Mouse (Mus musculus): ENCODE data around the gene Tmem178b.

Tmem178b gene

GRCm38 (mm10) chr6:40015711-40016460 is 142.8 kb downstream of the Tmem178b start:
- in situ Hi-C loops (cut with MboI, MseI), result no loop called here

- in situ Hi-C loops (cut with MboI, MseI), result no loop called here
Measured at GRCm38 (mm10) chr6:40019396-40019795, 146.3 kb downstream of the Tmem178b start.

GRCm38 (mm10) chr6:40023592-40024335 is 150.7 kb downstream of the Tmem178b start:
- in situ Hi-C loops (cut with MboI, MseI), result no loop called here

- in situ Hi-C loops (cut with MboI, MseI), result no loop called here
Measured at GRCm38 (mm10) chr6:40024336-40024934, 151.4 kb downstream of the Tmem178b start.

GRCm38 (mm10) chr6:40032901-40033300 is 159.8 kb downstream of the Tmem178b start:
- in situ Hi-C loops (cut with MboI, MseI), result no loop called here

- in situ Hi-C loops (cut with MboI, MseI), result no loop called here
Measured at GRCm38 (mm10) chr6:40033935-40034334, 160.9 kb downstream of the Tmem178b start.

GRCm38 (mm10) chr6:40048969-40049908 is 176.2 kb downstream of the Tmem178b start:
- in situ Hi-C loops (cut with MboI, MseI), result no loop called here

GRCm38 (mm10) chr6:40049909-40050484 is 176.9 kb downstream of the Tmem178b start:
- in situ Hi-C loops (cut with MboI, MseI), result no loop called here

- in situ Hi-C loops (cut with MboI, MseI), result no loop called here
Measured at GRCm38 (mm10) chr6:40051698-40052097, 178.6 kb downstream of the Tmem178b start.

- in situ Hi-C loops (cut with MboI, MseI), result no loop called here
Measured at GRCm38 (mm10) chr6:40052593-40052992, 179.5 kb downstream of the Tmem178b start.

- in situ Hi-C loops (cut with MboI, MseI), result no loop called here
Measured at GRCm38 (mm10) chr6:40059466-40059865, 186.4 kb downstream of the Tmem178b start.

- in situ Hi-C loops (cut with MboI, MseI), result no loop called here
Measured at GRCm38 (mm10) chr6:40061327-40062189, 188.5 kb downstream of the Tmem178b start.

- in situ Hi-C loops (cut with MboI, MseI), result no loop called here
Measured at GRCm38 (mm10) chr6:40062190-40062501, 189.1 kb downstream of the Tmem178b start.

- in situ Hi-C loops (cut with MboI, MseI), result no loop called here
Measured at GRCm38 (mm10) chr6:40063438-40063837, 190.4 kb downstream of the Tmem178b start.

GRCm38 (mm10) chr6:40063899-40064298 is 190.8 kb downstream of the Tmem178b start:
- in situ Hi-C loops (cut with MboI, MseI), result no loop called here

GRCm38 (mm10) chr6:40064342-40064741 is 191.3 kb downstream of the Tmem178b start:
- in situ Hi-C loops (cut with MboI, MseI), result no loop called here

GRCm38 (mm10) chr6:40068467-40068866 is 195.4 kb downstream of the Tmem178b start:
- in situ Hi-C loops (cut with MboI, MseI), result no loop called here

GRCm38 (mm10) chr6:40071007-40071406 is 197.9 kb downstream of the Tmem178b start:
- in situ Hi-C loops (cut with MboI, MseI), result no loop called here

- in situ Hi-C loops (cut with MboI, MseI), result no loop called here
Measured at GRCm38 (mm10) chr6:40076089-40076488, 203.0 kb downstream of the Tmem178b start.

GRCm38 (mm10) chr6:40076670-40077313 is 203.7 kb downstream of the Tmem178b start:
- in situ Hi-C loops (cut with MboI, MseI), result no loop called here

Measured in T-helper 1 cell (primary cell).